Mouse (Mus musculus) stomach, embryonic 14.5 days (tissue): ENCODE data around the gene Usp10. TPM values are rescaled to one million over a fixed set of nuclear protein-coding genes. Genes with fewer than 3 reads are reported as not detected.

Source experiments
- ATAC-seq: fragments of 200-750 bp; cut with Nextera tagmentation; 2 replicates; pipeline ENCODE4 v1.8.0; 2017; ENCODE audit warnings: low read depth, moderate TSS enrichment; ENCODE audit not compliant: insufficient number of reproducible peaks, insufficient read depth, low FRiP score
- H3K27ac ChIP-seq: fragments of 300-500 bp; sonication (generic); 2 replicates; pipeline ENCODE4 v1.5.1; 2014; ENCODE audit warnings: mild to moderate bottlenecking, low read length, moderate library complexity, mixed read lengths
- H3K27me3 ChIP-seq: fragments of 300-500 bp; sonication (generic); 2 replicates; pipeline ENCODE4 v1.6.1; 2014; ENCODE audit warnings: low read length, control low read depth, mixed read lengths; ENCODE audit not compliant: control insufficient read depth, insufficient read depth
- H3K36me3 ChIP-seq: fragments of 300-500 bp; sonication (generic); 2 replicates; pipeline ENCODE4 v1.6.1; 2014; ENCODE audit warnings: mild to moderate bottlenecking, control low read depth, low read length, moderate library complexity, mixed read lengths; ENCODE audit not compliant: control insufficient read depth, insufficient read depth
- H3K4me1 ChIP-seq: fragments of 300-500 bp; sonication (generic); 2 replicates; pipeline ENCODE4 v1.6.1; 2014; ENCODE audit warnings: low read length, control low read depth, mixed read lengths; ENCODE audit not compliant: control insufficient read depth, insufficient read depth
- H3K4me2 ChIP-seq: fragments of 300-500 bp; sonication (generic); replicated peaks from 2 replicates; pipeline ENCODE4 v1.6.1; 2014; ENCODE audit warnings: low read depth, low read length, control low read depth
- H3K4me3 ChIP-seq: fragments of 300-500 bp; sonication (generic); 2 replicates; pipeline ENCODE4 v1.5.1; 2014; ENCODE audit warnings: low read depth, low read length, control low read depth
- H3K9ac ChIP-seq: fragments of 300-500 bp; sonication (generic); replicated peaks from 2 replicates; pipeline ENCODE4 v1.6.1; 2014; ENCODE audit warnings: low read depth, mild to moderate bottlenecking, control low read depth, low read length, moderate library complexity, mixed read lengths
- H3K9me3 ChIP-seq: fragments of 300-500 bp; sonication (generic); 2 replicates; pipeline ENCODE4 v1.6.1; 2016; ENCODE audit warnings: low read depth, low read length, control low read depth; ENCODE audit not compliant: control insufficient read depth
- WGBS: fragments of 180-500 bp; shearing (Covaris S2); extraction: QIAGEN DNeasy Blood & Tissue Kit; methylation state at CpG from one replicate; pipeline ENCODE4 v1.1.7; 2014; 5-methylcytosine and 5-hydroxymethylcytosine counted together
- polyA plus RNA-seq: library from polyadenylated mRNA; unstranded; fragments of >200 nt; fragmentation: Nextera tagmentation; extraction: Ambion mirVana; gene quantifications from 2 replicates; pipeline ENCODE4 v1.2.1, GENCODE M21; 2014

Gene Usp10
- 110 and 114 TPM in 2 replicates for polyA plus RNA-seq

GRCm38 (mm10) chr8:119909944-119910546, at the start of gene Usp10:
Gene Usp10, plus strand, starts transcription at chr8:119910360.
- Histone ChIP-seq H3K9me3 (no peaks in the 10 kb centered on the region), H3K27ac (peak within 1 kb of the TSS; percentile 88), H3K4me3 (peak within 1 kb of the TSS; percentile 77), H3K36me3 (no peaks in the 10 kb centered on the region), H3K9ac (peak within 1 kb of the TSS; percentile 81), H3K4me1 (peaks cover 33% of the 10 kb centered on the region), H3K27me3 (no peaks in the 10 kb centered on the region), H3K4me2 (peak within 1 kb of the TSS; percentile 87)
- WGBS = 22% methylated on average over 13 of the region's 13 CpGs
- ATAC-seq = no peak

- Histone ChIP-seq H3K9me3 (no peaks in the 10 kb centered on the region), H3K4me3 (peak within 1 kb of the TSS; percentile 78), H3K27me3 (no peaks in the 10 kb centered on the region), H3K4me1 (peaks cover 9% of the 10 kb centered on the region; the same call in 1 of the 2 replicates), H3K27ac (peak within 1 kb of the TSS; percentile 63), H3K9ac (peak within 1 kb of the TSS; percentile 74), H3K36me3 (no peaks in the 10 kb centered on the region), H3K4me2 (peak within 1 kb of the TSS; percentile 94)
- peak; percentile 99 for ATAC-seq
- under 1% methylated on average over 35 of the region's 35 CpGs for WGBS
These were observed 48.3 kb upstream of the Usp10 start, which contains the start of gene Klhl36 for GRCm38 (mm10) chr8:119861706-119862389. Gene Klhl36, plus strand, starts transcription at chr8:119862266.

- peak; percentile 66; the same call in 1 of the 2 replicates for ATAC-seq
These were observed 47.8 kb upstream of the Usp10 start for GRCm38 (mm10) chr8:119862390-119862734.

GRCm38 (mm10) chr8:119862749-119863148, 47.4 kb upstream of the Usp10 start:
- WGBS = 9% methylated on average over 6 of the region's 6 CpGs
- no peak for ATAC-seq
- Histone ChIP-seq H3K27me3 (no peaks in the 10 kb centered on the region), H3K4me3 (peak overlapping the region; percentile 78), H3K9ac (peak overlapping the region; percentile 74), H3K4me1 (peaks cover 9% of the 10 kb centered on the region; the same call in 1 of the 2 replicates), H3K27ac (peak overlapping the region; percentile 63), H3K9me3 (no peaks in the 10 kb centered on the region), H3K36me3 (no peaks in the 10 kb centered on the region), H3K4me2 (peak overlapping the region; percentile 94)

More at GRCm38 (mm10) chr8:119862390-119862734, 47.8 kb upstream of the Usp10 start:
- Histone ChIP-seq H3K27me3 (no peaks in the 10 kb centered on the region), H3K9me3 (no peaks in the 10 kb centered on the region), H3K27ac (peak overlapping the region; percentile 63), H3K4me3 (peak overlapping the region; percentile 78), H3K4me2 (peak overlapping the region; percentile 94), H3K9ac (peak overlapping the region; percentile 74), H3K4me1 (peaks cover 9% of the 10 kb centered on the region; the same call in 1 of the 2 replicates), H3K36me3 (no peaks in the 10 kb centered on the region)
- under 1% methylated on average over 17 of the region's 19 CpGs for WGBS

- H3K27me3 ChIP-seq = no peaks in the 10 kb centered on the region
- no peaks in the 10 kb centered on the region for H3K4me1 ChIP-seq
- WGBS = 80% methylated on average over 20 of the region's 20 CpGs
These were observed 40.5 kb upstream of the Usp10 start for GRCm38 (mm10) chr8:119869616-119870015.

GRCm38 (mm10) chr8:119873181-119873580, 37.0 kb upstream of the Usp10 start:
- no peak overlapping the region for H3K4me3 ChIP-seq
- H3K36me3 ChIP-seq = peaks cover 21% of the 10 kb centered on the region
- H3K4me1 ChIP-seq = no peaks in the 10 kb centered on the region
- no peak overlapping the region for H3K27ac ChIP-seq
- no peak overlapping the region for H3K4me2 ChIP-seq
- no peaks in the 10 kb centered on the region for H3K27me3 ChIP-seq
- no peak overlapping the region for H3K9ac ChIP-seq
- H3K9me3 ChIP-seq = peaks cover 7% of the 10 kb centered on the region; the same call in 1 of the 2 replicates
- WGBS = 94% methylated on average over 1 of the region's 1 CpGs
- no peak for ATAC-seq

More at GRCm38 (mm10) chr8:119869616-119870015, 40.5 kb upstream of the Usp10 start:
- Histone ChIP-seq H3K27ac (no peak overlapping the region), H3K4me3 (no peak overlapping the region), H3K9me3 (peaks cover 7% of the 10 kb centered on the region; the same call in 1 of the 2 replicates), H3K4me2 (no peak overlapping the region), H3K36me3 (peaks cover 21% of the 10 kb centered on the region), H3K9ac (no peak overlapping the region)
- ATAC-seq = no peak

GRCm38 (mm10) chr8:119881301-119881700, 28.9 kb upstream of the Usp10 start:
- H3K27ac ChIP-seq = no peak overlapping the region
- H3K4me3 ChIP-seq = no peak overlapping the region
- H3K9me3 ChIP-seq = no peaks in the 10 kb centered on the region
- peaks cover 6% of the 10 kb centered on the region for H3K4me1 ChIP-seq
- H3K9ac ChIP-seq = no peak overlapping the region
- no peaks in the 10 kb centered on the region for H3K27me3 ChIP-seq
- ATAC-seq = no peak
- H3K4me2 ChIP-seq = no peak overlapping the region
- no peaks in the 10 kb centered on the region for H3K36me3 ChIP-seq
- 76% methylated on average over 6 of the region's 6 CpGs for WGBS

GRCm38 (mm10) chr8:119881917-119882316, 28.2 kb upstream of the Usp10 start:
- Histone ChIP-seq H3K4me3 (no peak overlapping the region), H3K9me3 (no peaks in the 10 kb centered on the region), H3K36me3 (no peaks in the 10 kb centered on the region), H3K4me2 (no peak overlapping the region), H3K9ac (no peak overlapping the region), H3K27me3 (no peaks in the 10 kb centered on the region), H3K4me1 (peaks cover 6% of the 10 kb centered on the region), H3K27ac (no peak overlapping the region)
- no peak for ATAC-seq
- whole genome bisulfite sequencing = 82% methylated on average over 8 of the region's 8 CpGs
